Mouse (Mus musculus): ENCODE data around the gene 4930430A15Rik.

4930430A15Rik gene

DNA sequence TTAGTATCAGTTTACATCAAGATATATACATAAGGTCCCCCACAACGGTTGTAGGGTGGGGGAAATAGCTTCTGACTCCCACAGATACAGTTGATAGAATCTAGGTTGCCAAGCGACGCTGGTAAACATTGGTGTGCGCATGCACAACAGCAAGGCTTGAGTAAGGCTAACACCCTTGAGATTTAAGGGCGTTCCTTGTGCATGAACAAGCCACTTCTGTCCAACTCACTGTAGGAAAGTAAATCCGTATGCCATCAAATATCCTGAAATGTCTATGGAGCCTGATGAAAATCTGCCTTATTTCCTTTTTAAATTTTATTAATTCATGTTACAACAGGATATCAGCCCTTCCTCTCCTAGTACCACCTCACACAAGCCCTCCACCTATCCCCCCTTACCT, at the start of gene 4930430A15Rik:
TSS of gene 4930430A15Rik (minus strand) at position 101 of the 400 bp plus-strand sequence.
- DNase-seq: no peak

DNA sequence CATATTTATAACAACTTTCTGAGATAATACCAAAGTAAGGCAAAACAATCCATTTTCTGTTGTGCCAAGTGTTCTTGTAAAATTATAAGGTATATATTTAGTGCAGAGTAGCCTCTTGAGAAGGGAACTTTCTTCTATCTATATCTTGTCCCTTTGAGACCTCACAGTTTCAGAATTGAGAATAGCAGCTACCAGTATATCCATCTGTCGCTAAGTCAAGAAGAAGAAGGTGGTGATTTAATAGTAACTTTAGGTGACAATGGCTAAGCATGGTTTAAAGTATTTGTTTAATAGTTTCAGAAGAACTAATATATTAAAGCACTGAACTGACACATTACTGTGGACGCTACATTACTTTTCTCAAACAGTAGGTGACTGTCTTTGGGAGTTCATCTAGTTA, 44.6 kb upstream of the 4930430A15Rik start, which contains the start of gene Olfr1277:
TSS of gene Olfr1277 (minus strand) at position 101 of the 400 bp plus-strand sequence.
- no peak for DNase-seq

DNA sequence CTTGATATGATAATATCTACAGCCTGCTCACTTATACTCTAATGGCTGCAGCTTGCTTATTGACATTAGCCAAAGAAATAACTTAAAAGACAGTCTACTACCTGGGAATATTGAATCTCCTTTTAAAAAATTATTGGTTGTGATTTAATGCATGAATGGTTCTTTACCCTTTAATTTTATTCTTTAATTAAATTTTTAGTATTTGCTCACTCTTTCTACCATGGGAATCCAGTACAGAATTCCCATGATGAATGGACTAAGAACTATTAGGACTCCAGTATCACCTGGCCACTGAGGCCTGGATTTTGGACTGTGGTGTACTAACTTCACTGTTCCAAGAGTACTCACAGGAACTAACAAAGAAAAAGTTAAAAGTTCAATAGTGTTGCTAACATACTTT, 24.8 kb upstream of the 4930430A15Rik start, which contains the start of gene Olfr1276:
TSS of gene Olfr1276 (plus strand) at position 301 of the 400 bp plus-strand sequence.
- DNase-seq: no peak

DNA sequence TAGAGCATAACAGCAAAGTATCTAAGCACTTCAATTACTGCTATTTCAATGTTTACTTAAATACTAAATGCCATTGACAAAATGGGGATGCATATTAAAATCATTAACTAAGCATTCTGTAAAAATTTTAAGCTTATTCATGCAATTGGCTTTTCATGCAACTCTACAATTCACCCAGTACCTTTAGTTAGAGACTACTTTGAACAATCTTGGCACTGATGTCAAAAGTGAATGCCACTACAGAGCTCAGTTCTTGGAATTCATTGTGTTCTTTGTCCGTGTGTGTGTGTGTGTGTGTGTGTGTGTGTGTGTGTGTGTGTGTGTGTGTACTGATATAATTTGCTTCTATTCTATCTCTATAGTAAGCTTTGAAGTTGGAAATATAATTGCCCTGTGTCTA, 5.8 kb upstream of the 4930430A15Rik start, which contains the start of gene Olfr1275:
TSS of gene Olfr1275 (minus strand) at position 101 of the 400 bp plus-strand sequence.
- DNase-seq: no peak

DNA sequence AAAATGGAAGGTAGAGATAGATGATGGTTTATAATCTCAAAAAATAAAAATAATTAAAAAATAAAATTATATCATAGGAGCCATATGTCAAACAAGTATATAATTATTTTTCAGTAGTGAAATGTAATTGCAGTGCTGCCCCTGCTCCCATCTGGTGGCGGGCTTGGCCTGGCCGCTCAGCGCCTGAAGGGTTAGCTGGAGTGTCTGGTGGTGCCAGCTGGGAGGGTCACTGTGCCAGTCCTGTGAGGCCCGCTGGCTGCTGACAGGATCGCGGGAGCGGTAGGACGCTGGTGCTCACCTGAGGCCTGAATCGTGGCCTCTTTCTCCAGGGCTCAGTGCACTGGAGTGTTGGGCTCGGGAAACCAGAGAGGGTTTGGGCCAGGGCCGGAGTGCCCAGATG, 47.3 kb downstream of the 4930430A15Rik start:
- no peak for DNase-seq

DNA sequence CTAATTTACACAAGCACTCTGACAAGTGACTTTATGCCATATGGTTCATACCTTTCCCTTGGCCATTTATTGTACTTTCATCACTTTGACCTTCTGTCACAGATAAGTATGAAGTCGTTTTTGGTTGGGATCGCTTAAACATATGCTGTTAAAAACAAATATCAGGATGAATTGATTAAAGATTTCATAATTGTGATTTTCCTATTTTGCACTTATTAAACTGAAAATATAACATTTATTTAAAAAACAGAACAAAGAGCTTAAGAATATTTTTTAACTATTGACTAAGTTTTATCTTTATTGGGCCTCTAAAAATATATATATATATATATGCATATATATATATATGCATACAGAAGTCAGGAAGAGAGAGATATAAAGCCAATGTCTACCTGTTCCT, 76.6 kb downstream of the 4930430A15Rik start, which contains the start of gene Gm15130:
TSS of gene Gm15130 (minus strand) at position 101 of the 400 bp plus-strand sequence.
- no peak for DNase-seq

DNA sequence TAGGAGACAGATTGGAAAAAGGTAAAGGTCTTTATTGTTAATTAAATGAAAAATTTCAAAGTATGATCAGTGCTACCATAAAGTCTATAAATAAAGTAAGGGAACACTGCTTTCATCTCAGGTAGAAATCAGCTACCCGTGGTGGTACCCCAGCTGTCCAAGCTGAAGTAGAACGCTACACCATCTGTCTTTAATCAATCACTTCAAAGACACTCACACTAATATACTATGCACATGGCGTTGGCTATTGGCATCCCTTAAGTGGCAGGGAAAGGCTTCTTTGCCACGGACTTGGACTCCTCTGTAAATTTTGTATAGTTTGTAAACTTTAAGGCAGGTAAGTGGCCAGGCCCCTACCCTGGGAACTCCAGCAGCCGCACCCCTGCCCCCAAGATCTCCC, 93.7 kb downstream of the 4930430A15Rik start:
- DNase-seq: no peak
